Mouse (Mus musculus) thymus, adult 18-20 months (tissue): Measurements from ENCODE around the gene D5Ertd579e.

Source experiments
- DNase-seq, 2 experiments: peaks; one replicate each; pipeline ENCODE4 v3.0.0; 2022; ENCODE audit warnings: mixed read lengths in 2 of 2

D5Ertd579e gene

GRCm38 (mm10) chr5:36719601-36720000 lies 23.8 kb upstream of the D5Ertd579e start:
- DNase-seq = no peak

GRCm38 (mm10) chr5:36719135-36719534 lies 23.3 kb upstream of the D5Ertd579e start:
- no peak for DNase-seq

- no peak for DNase-seq
Observed at GRCm38 (mm10) chr5:36717889-36718288, 22.1 kb upstream of the D5Ertd579e start.

- DNase-seq = no peak
Observed at GRCm38 (mm10) chr5:36716816-36717215, 21.0 kb upstream of the D5Ertd579e start.

- DNase-seq = no peak
Observed at GRCm38 (mm10) chr5:36714832-36715231, 19.0 kb upstream of the D5Ertd579e start.

- DNase-seq = no peak
Observed at GRCm38 (mm10) chr5:36713693-36714092, 17.9 kb upstream of the D5Ertd579e start.

GRCm38 (mm10) chr5:36712553-36713534 lies 17.0 kb upstream of the D5Ertd579e start:
- peak; percentile 68 to 72 for DNase-seq

- DNase-seq = no peak
Observed at GRCm38 (mm10) chr5:36711863-36712262, 16.0 kb upstream of the D5Ertd579e start.

GRCm38 (mm10) chr5:36705792-36706191 lies 10.0 kb upstream of the D5Ertd579e start:
- no peak for DNase-seq

- DNase-seq = no peak
Observed at GRCm38 (mm10) chr5:36705390-36705789, 9.6 kb upstream of the D5Ertd579e start.

GRCm38 (mm10) chr5:36704684-36705083 lies 8.9 kb upstream of the D5Ertd579e start:
- DNase-seq = no peak

GRCm38 (mm10) chr5:36700939-36701620 lies 5.3 kb upstream of the D5Ertd579e start:
- no peak for DNase-seq

- no peak for DNase-seq
Observed at GRCm38 (mm10) chr5:36698689-36699088, 2.9 kb upstream of the D5Ertd579e start.

- DNase-seq = no peak
Observed at GRCm38 (mm10) chr5:36698067-36698670, 2.3 kb upstream of the D5Ertd579e start.

GRCm38 (mm10) chr5:36696504-36697300 lies 878 bp upstream of the D5Ertd579e start:
- DNase-seq = no peak

- no peak for DNase-seq
Observed at GRCm38 (mm10) chr5:36695005-36695404, 819 bp downstream of the D5Ertd579e start.

GRCm38 (mm10) chr5:36693651-36694050 lies 2.2 kb downstream of the D5Ertd579e start:
- DNase-seq = no peak

GRCm38 (mm10) chr5:36691423-36691822 lies 4.4 kb downstream of the D5Ertd579e start:
- no peak for DNase-seq

GRCm38 (mm10) chr5:36685170-36685569 lies 10.7 kb downstream of the D5Ertd579e start:
- no peak for DNase-seq

- DNase-seq = no peak
Observed at GRCm38 (mm10) chr5:36683586-36683985, 12.2 kb downstream of the D5Ertd579e start.

GRCm38 (mm10) chr5:36681219-36681618 lies 14.6 kb downstream of the D5Ertd579e start:
- no peak for DNase-seq

GRCm38 (mm10) chr5:36679918-36680598 lies 15.8 kb downstream of the D5Ertd579e start:
- DNase-seq = no peak
